Mouse (Mus musculus) layer of hippocampus, adult 11-12 months (tissue): ENCODE results near the gene Serpina11.
"Not testable (repeated sequence)": the region's sequence is repeated elsewhere in the genome, so short reads cannot be mapped to it uniquely, and the experiment has no call there.

Source experiments
- DNase-seq: peaks from one replicate; pipeline ENCODE4 v3.0.0; 2022; ENCODE audit warnings: low spot score

Serpina11 gene

GRCm38 (mm10) chr12:103971080-103971479 lies 18.7 kb downstream of the Serpina11 start:
- no peak for DNase-seq

- no peak for DNase-seq
Observed at GRCm38 (mm10) chr12:103969577-103970116, 20.1 kb downstream of the Serpina11 start.

- no peak for DNase-seq
Observed at GRCm38 (mm10) chr12:103966761-103967160, 23.0 kb downstream of the Serpina11 start.

GRCm38 (mm10) chr12:103963288-103963687 lies 26.5 kb downstream of the Serpina11 start:
- DNase-seq: no peak

- DNase-seq: no peak
Observed at GRCm38 (mm10) chr12:103962860-103963259, 26.9 kb downstream of the Serpina11 start.

- DNase-seq: no peak
Observed at GRCm38 (mm10) chr12:103962337-103962736, 27.4 kb downstream of the Serpina11 start.

- DNase-seq: no peak
Observed at GRCm38 (mm10) chr12:103961716-103962115, 28.0 kb downstream of the Serpina11 start.

GRCm38 (mm10) chr12:103958798-103959197 lies 31.0 kb downstream of the Serpina11 start, which contains the start of gene Serpina1e:
TSS of gene Serpina1e (minus strand) at chr12:103958975.
- no peak for DNase-seq

- DNase-seq: not testable (repeated sequence)
Observed at GRCm38 (mm10) chr12:103956555-103956954, 33.2 kb downstream of the Serpina11 start.

GRCm38 (mm10) chr12:103952972-103953371 lies 36.8 kb downstream of the Serpina11 start:
- not testable (repeated sequence) for DNase-seq

GRCm38 (mm10) chr12:103946243-103946642 lies 43.5 kb downstream of the Serpina11 start:
- DNase-seq: no peak
